Mouse (Mus musculus): Measurements from ENCODE around the gene Fam136a.
A peak's percentile ranks its signal among the peaks of the same experiment; 100 is the strongest.

DNA sequence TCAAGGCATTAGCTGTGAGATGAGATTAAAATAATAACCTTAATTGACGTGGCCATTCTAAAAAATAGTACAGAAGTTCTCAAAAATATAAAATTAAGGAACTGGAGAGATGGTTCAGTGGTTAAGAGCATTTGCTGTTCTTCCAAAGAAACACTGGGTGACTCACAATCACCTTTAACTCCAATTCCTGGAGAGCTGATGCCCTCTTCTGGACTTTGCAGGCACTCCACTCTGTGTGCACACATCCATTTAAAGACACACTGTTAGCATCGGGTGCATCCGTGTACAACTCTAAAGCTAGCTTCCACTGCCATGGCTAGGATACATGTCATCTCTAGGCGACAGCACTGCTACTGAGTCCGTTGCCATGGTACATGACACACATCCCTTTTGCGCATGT is 35.5 kb upstream of the Fam136a start:
- no peak for TF ChIP-seq POLR2A (IDR thresholded peaks at IDR 0.05; ENCODE audit: insufficient read depth, low read length)
- TF ChIP-seq CTCF (IDR thresholded peaks at IDR 0.05; ENCODE audit: low read depth, low read length), result peak; percentile 12

All from ES-Bruce4 (cell line).